Mouse (Mus musculus) neural tube, embryonic 10.5 days (tissue): ENCODE measurements around the gene Hist1h2be.
"Not testable (repeated sequence)": the region's sequence is repeated elsewhere in the genome, so short reads cannot be mapped to it uniquely, and the experiment has no call there.

ENCODE experiments used
- DNase-seq: peaks from one replicate; pipeline ENCODE4 v3.0.0-alpha.2; 2017; ENCODE audit warnings: low spot score; ENCODE audit errors: extremely low spot score

Gene Hist1h2be

GRCm38 (mm10) chr13:23573034-23573897 lies 47.7 kb downstream of the Hist1h2be start:
- not testable (repeated sequence) for DNase-seq

- DNase-seq: no peak
Observed at GRCm38 (mm10) chr13:23572218-23573033, 48.5 kb downstream of the Hist1h2be start.

GRCm38 (mm10) chr13:23571504-23572217 lies 49.3 kb downstream of the Hist1h2be start:
- not testable (repeated sequence) for DNase-seq

GRCm38 (mm10) chr13:23571022-23571503 lies 49.9 kb downstream of the Hist1h2be start, which contains the start of the genes Hist1h2ae and Hist1h2bg:
Hist1h2ae (minus strand) TSS chr13:23571220.
Hist1h2bg (plus strand) TSS chr13:23571396.
- DNase-seq: no peak

- DNase-seq: not testable (repeated sequence)
Observed at GRCm38 (mm10) chr13:23570261-23571021, 50.5 kb downstream of the Hist1h2be start.

GRCm38 (mm10) chr13:23564482-23564881 lies 56.4 kb downstream of the Hist1h2be start:
- no peak for DNase-seq

GRCm38 (mm10) chr13:23562699-23563462 lies 58.0 kb downstream of the Hist1h2be start:
- DNase-seq: no peak

GRCm38 (mm10) chr13:23561883-23562659 lies 58.9 kb downstream of the Hist1h2be start, which contains the start of gene Hist1h3e:
Hist1h3e (minus strand) TSS chr13:23562369.
- DNase-seq: peak; percentile 91

GRCm38 (mm10) chr13:23561531-23561882 lies 59.4 kb downstream of the Hist1h2be start:
- not testable (repeated sequence) for DNase-seq

GRCm38 (mm10) chr13:23560699-23561098 lies 60.2 kb downstream of the Hist1h2be start:
- DNase-seq: not testable (repeated sequence)

- no peak for DNase-seq
Observed at GRCm38 (mm10) chr13:23556906-23557305, 64.0 kb downstream of the Hist1h2be start.

- peak; percentile 77 for DNase-seq
Observed at GRCm38 (mm10) chr13:23555839-23556416, 65.0 kb downstream of the Hist1h2be start.

GRCm38 (mm10) chr13:23554925-23555838 lies 65.7 kb downstream of the Hist1h2be start:
- DNase-seq: peak; percentile 87

GRCm38 (mm10) chr13:23554393-23554792 lies 66.5 kb downstream of the Hist1h2be start:
- DNase-seq: no peak

GRCm38 (mm10) chr13:23552962-23553361 lies 68.0 kb downstream of the Hist1h2be start, which contains the start of gene Hist1h1d:
Hist1h1d (plus strand) TSS chr13:23553262.
- DNase-seq: no peak

GRCm38 (mm10) chr13:23551931-23552914 lies 68.7 kb downstream of the Hist1h2be start:
- DNase-seq: no peak
